Mouse (Mus musculus): Measurements from ENCODE around the gene Praf2. TPM values are rescaled to one million over a fixed set of nuclear protein-coding genes. Genes with fewer than 3 reads are reported as not detected.
A peak's percentile ranks its signal among the peaks of the same experiment; 100 is the strongest.

Gene Praf2
- polyA plus RNA-seq, 1 experiment from 2014 or later: 85.5 TPM

DNA sequence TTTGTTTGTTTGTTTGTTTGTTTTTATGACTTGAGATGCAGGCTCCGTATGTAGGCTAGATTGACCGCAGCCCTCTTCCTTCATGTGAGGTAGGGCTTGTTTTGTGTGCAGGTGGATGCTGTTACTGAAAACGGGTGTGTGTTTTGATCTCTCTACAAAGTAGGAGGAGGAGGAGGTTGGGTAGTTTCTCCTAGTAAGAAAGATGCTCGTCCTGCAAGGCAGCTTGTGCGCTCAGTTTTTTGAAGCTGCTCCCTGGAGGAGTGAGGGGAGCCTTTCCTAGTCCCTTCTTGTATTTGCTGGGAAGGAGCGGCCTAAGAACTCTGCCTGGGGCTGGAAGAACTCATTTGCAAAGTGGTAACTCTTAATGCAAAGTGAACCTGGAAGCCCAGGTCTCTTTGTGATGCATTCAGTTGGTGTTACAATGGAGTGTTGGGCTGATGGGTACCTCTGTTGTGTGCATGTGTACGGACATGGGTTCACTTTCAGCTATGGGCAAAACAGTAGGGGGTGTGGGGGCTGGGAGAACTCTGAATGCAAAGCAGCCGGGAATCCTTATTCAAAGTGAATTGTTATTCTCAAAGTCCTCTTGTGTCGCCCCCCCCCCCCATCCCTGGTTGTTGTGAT lies 36.5 kb downstream of the Praf2 start:
- WGBS: 14% methylated on average over 7 of the region's 9 CpGs
- no peaks in the 10 kb centered on the region for H3K27me3 ChIP-seq (replicated peaks; ENCODE audit: control insufficient read depth, insufficient read depth, low read length)
- no peaks in the 10 kb centered on the region for H3K9me3 ChIP-seq (ENCODE audit: control insufficient read depth, low read length)
- no peak for DNase-seq (ENCODE audit: low spot score)
- ATAC-seq (ENCODE audit: low read depth): no peak
- peaks cover 20% of the 10 kb centered on the region for H3K36me3 ChIP-seq (ENCODE audit: control insufficient read depth, insufficient read depth, low read length)
- H3K4me3 ChIP-seq (ENCODE audit: low read depth, low read length): peak overlapping the region; percentile 66
- H3K9ac ChIP-seq (ENCODE audit: low read depth, low read length): no peak overlapping the region
- H3K27ac ChIP-seq (replicated peaks; ENCODE audit: low read depth, low read length): no peak overlapping the region
- peak overlapping the region; percentile 67 for H3K4me2 ChIP-seq (ENCODE audit: low read depth, low read length)
- H3K4me1 ChIP-seq (ENCODE audit: control insufficient read depth, insufficient read depth, low read length): peaks cover 8% of the 10 kb centered on the region; the same call in 1 of the 2 replicates

DNA sequence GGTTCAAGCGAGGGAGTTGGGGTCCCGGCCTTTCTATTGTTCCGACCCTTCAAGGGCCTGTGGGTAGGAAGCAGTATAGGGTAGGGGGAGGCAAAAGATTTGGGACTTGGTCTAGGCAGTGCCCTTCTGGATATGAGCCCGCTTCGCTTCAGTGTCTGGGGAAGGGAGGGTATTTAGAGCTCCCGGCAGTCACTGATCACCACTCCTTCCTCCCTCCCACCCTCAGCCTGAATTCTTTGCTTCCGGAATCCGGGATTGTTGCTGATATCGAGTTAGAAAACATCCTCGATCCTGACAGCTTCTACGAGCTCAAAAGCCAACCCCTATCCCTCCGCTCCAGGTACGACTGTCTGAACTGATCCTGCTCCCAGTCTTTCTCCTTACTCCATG lies 37.0 kb downstream of the Praf2 start:
- H3K4me3 ChIP-seq (ENCODE audit: low read depth, low read length): peak overlapping the region; percentile 15
- H3K36me3 ChIP-seq (ENCODE audit: control insufficient read depth, insufficient read depth, low read length): peaks cover 20% of the 10 kb centered on the region
- no peak for DNase-seq (ENCODE audit: low spot score)
- 28% methylated on average over 13 of the region's 13 CpGs for WGBS
- peaks cover 8% of the 10 kb centered on the region; the same call in 1 of the 2 replicates for H3K4me1 ChIP-seq (ENCODE audit: control insufficient read depth, insufficient read depth, low read length)
- H3K4me2 ChIP-seq (ENCODE audit: low read depth, low read length): peak overlapping the region; percentile 67
- 0 out of 2 replicates have a peak overlapping the region, but pooled peaks have one; percentile 27 for H3K9ac ChIP-seq (ENCODE audit: low read depth, low read length)
- no peaks in the 10 kb centered on the region for H3K27me3 ChIP-seq (replicated peaks; ENCODE audit: control insufficient read depth, insufficient read depth, low read length)
- H3K9me3 ChIP-seq (ENCODE audit: control insufficient read depth, low read length): no peaks in the 10 kb centered on the region
- H3K27ac ChIP-seq (replicated peaks; ENCODE audit: low read depth, low read length): no peak overlapping the region
- ATAC-seq (ENCODE audit: low read depth): no peak

DNA sequence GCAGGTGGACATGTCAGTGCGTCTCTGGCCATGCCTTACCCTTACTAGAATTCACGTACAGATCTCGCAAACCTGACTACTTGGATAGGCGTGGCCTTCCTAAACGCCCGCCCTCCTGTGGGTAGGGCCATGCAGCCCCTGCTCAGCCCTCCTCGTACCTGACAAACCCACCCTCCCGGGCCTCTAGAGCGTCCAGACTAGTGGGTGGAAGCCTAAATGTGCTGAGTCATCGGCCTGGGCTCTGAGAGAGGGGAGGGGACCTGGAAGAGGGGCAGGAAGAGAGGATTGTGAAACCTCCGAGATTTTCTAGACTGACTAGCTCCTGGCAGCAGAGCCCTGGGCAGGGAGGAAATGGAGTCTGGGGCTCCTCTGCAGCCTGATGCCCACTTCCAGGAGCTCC lies 37.5 kb downstream of the Praf2 start:
- Histone ChIP-seq H3K4me2 (ENCODE audit: low read depth, low read length) (peak overlapping the region; percentile 67), H3K27ac (replicated peaks; ENCODE audit: low read depth, low read length) (no peak overlapping the region), H3K9me3 (ENCODE audit: control insufficient read depth, low read length) (no peaks in the 10 kb centered on the region), H3K4me1 (ENCODE audit: control insufficient read depth, insufficient read depth, low read length) (peaks cover 8% of the 10 kb centered on the region; the same call in 1 of the 2 replicates), H3K27me3 (replicated peaks; ENCODE audit: control insufficient read depth, insufficient read depth, low read length) (no peaks in the 10 kb centered on the region), H3K4me3 (ENCODE audit: low read depth, low read length) (peak overlapping the region; percentile 15), H3K36me3 (ENCODE audit: control insufficient read depth, insufficient read depth, low read length) (peaks cover 24% of the 10 kb centered on the region), H3K9ac (ENCODE audit: low read depth, low read length) (peak overlapping the region; percentile 27; the same call in 1 of the 2 replicates)
- ATAC-seq (ENCODE audit: low read depth) (peak; percentile 43), DNase-seq (ENCODE audit: low spot score) (peak; percentile 81)
- 31% methylated on average over 11 of the region's 11 CpGs for WGBS

DNA sequence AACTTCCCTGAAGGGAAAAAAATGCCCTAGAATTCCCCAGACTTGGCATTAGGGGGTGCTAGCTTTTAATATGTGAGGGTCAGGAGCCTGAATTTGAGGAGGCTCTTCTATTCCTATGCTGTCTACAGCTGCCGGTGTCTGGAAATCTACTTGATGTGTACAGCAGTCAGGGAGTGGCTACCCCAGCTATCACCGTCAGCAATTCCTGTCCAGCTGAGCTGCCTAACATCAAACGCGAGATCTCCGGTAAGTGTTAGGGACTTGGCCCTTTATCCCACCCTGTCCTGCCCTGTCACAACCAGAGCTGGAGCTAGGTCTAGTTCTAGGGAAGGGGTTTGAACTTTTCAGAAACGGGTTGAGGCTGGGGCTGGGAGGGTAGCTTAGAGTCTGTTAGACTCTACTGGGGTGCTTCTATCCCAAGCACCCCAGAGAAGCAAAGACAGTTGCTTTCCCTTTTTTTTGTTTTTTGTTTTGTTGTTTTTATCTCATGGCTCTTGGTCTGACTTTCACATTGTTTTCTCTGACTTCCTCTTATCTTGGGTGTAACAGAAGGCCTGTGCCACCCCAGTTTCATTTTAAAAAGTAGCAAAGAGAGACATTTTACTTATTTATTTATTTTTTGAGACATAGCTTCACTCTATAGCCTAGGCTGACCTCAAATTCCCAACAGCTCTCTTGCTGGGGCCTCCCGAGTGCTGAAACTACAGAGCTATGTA lies 41.2 kb downstream of the Praf2 start:
- no peak overlapping the region for H3K4me3 ChIP-seq (ENCODE audit: low read depth, low read length)
- no peak for DNase-seq (ENCODE audit: low spot score)
- 92% methylated on average over 7 of the region's 7 CpGs for WGBS
- H3K27ac ChIP-seq (replicated peaks; ENCODE audit: low read depth, low read length): no peak overlapping the region
- no peaks in the 10 kb centered on the region for H3K9me3 ChIP-seq (ENCODE audit: control insufficient read depth, low read length)
- H3K4me1 ChIP-seq (ENCODE audit: control insufficient read depth, insufficient read depth, low read length): peaks cover 3% of the 10 kb centered on the region; the same call in 1 of the 2 replicates
- H3K36me3 ChIP-seq (ENCODE audit: control insufficient read depth, insufficient read depth, low read length): peaks cover 39% of the 10 kb centered on the region
- no peaks in the 10 kb centered on the region for H3K27me3 ChIP-seq (replicated peaks; ENCODE audit: control insufficient read depth, insufficient read depth, low read length)
- no peak overlapping the region for H3K4me2 ChIP-seq (ENCODE audit: low read depth, low read length)
- H3K9ac ChIP-seq (ENCODE audit: low read depth, low read length): no peak overlapping the region
- no peak for ATAC-seq (ENCODE audit: low read depth)

DNA sequence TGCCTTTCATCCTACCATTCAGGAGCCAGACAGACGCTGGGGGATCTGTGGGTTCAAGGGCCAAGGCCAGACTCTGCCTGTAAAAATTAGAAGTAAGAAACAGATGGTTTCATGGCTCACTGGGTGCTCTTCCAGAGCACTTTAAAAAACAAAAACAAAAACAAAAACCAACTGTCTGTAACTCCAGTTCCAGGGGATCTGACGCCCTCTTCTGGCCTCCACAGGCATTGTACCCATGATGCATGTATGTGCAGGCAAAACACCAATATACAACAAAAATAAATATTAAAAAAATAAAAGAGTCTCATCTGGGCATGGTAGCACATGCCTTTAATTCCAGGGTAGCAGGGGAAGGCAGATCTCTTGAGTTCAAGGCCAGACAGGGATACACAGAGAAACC lies 44.5 kb downstream of the Praf2 start:
- peaks cover 25% of the 10 kb centered on the region for H3K36me3 ChIP-seq (ENCODE audit: control insufficient read depth, insufficient read depth, low read length)
- H3K27ac ChIP-seq (replicated peaks; ENCODE audit: low read depth, low read length): no peak overlapping the region
- H3K27me3 ChIP-seq (replicated peaks; ENCODE audit: control insufficient read depth, insufficient read depth, low read length): no peaks in the 10 kb centered on the region
- DNase-seq (ENCODE audit: low spot score): no peak
- no peak overlapping the region for H3K4me2 ChIP-seq (ENCODE audit: low read depth, low read length)
- H3K4me1 ChIP-seq (ENCODE audit: control insufficient read depth, insufficient read depth, low read length): no peaks in the 10 kb centered on the region
- no peak for ATAC-seq (ENCODE audit: low read depth)
- WGBS: 55% methylated on average over 2 of the region's 2 CpGs
- H3K9ac ChIP-seq (ENCODE audit: low read depth, low read length): no peak overlapping the region
- H3K4me3 ChIP-seq (ENCODE audit: low read depth, low read length): no peak overlapping the region
- no peaks in the 10 kb centered on the region for H3K9me3 ChIP-seq (ENCODE audit: control insufficient read depth, low read length)

DNA sequence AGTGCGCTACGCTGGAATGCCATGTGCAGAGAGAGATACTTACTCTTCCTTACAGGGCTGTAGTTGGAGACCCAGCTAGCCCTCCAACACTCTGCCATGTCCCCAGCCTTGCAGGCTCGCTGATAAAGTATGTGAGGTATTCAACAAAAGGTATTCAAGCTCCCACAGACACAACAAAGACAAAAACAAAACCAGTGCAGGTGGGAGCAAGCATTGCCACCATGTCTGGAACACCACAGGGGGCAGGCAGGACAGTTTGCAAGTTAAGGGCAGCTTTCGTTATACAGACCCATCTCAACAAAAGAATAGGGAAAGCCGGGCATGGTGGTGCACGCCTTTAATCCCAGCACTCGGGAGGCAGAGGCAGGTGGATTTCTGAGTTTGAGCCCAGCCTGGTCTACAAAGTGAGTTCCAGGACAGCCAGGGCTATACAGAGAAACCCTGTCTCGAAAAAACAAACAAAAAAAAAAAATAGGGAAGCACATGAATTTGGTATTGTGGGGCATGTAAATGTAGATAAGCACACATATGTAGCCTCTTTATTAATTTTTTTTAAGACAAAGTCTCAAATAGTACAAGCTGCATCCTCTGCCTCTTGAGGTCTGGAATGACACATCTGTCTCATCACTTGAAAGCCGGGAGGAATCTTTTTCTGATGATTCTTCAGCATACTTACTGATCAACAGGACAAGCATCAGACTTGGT lies 47.4 kb downstream of the Praf2 start:
- DNase-seq (ENCODE audit: low spot score): no peak

DNA sequence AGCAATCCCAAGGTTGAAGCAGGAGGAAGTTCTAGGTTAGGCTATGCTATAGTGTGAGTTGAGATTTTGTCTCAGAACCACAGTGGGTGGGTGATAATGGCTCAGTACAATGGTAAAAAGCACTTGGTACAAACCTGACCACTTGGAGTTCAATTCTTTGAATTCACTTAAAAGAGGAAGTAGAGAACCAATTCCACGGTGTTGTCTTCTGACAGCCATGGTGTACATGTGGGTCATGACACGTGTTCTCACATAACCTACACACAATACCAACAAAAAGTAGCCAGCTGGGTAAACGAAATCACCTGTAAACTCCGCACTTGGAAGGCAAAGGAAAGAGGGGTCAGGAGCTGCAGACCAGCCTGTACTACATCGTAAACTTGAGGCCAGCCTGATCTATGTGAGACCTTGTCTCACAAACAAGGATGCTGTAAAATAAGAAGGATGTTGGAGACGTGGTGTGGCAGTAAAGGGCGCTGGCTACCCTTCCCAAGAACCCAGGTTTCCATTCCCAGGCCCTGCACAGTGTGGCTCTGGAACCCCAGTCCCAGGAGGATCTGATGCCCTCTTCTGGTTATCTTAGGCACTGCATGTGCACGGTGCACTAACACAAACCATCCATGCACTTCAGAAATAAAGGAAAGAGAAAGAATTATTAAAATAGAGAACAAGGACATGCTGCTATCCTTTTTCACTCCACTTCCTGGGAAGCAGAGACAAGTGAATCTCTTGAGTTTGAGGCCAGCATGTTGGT lies 48.3 kb downstream of the Praf2 start:
- H3K27ac ChIP-seq (replicated peaks; ENCODE audit: low read depth, low read length): no peak overlapping the region
- DNase-seq (ENCODE audit: low spot score): no peak
- H3K9me3 ChIP-seq (ENCODE audit: control insufficient read depth, low read length): no peaks in the 10 kb centered on the region
- WGBS: 54% methylated on average over 8 of the region's 8 CpGs
- H3K36me3 ChIP-seq (ENCODE audit: control insufficient read depth, insufficient read depth, low read length): peaks cover 11% of the 10 kb centered on the region; the same call in 1 of the 2 replicates
- H3K4me3 ChIP-seq (ENCODE audit: low read depth, low read length): no peak overlapping the region
- H3K4me1 ChIP-seq (ENCODE audit: control insufficient read depth, insufficient read depth, low read length): no peaks in the 10 kb centered on the region
- ATAC-seq (ENCODE audit: low read depth): 0 out of 2 replicates have a peak, but pooled peaks have one; percentile 68
- no peak overlapping the region for H3K4me2 ChIP-seq (ENCODE audit: low read depth, low read length)
- no peak overlapping the region for H3K9ac ChIP-seq (ENCODE audit: low read depth, low read length)
- H3K27me3 ChIP-seq (replicated peaks; ENCODE audit: control insufficient read depth, insufficient read depth, low read length): no peaks in the 10 kb centered on the region

More for the DNA sequence above, 47.4 kb downstream of the Praf2 start:
- Histone ChIP-seq H3K36me3 (ENCODE audit: control insufficient read depth, insufficient read depth, low read length) (peaks cover 16% of the 10 kb centered on the region), H3K4me2 (ENCODE audit: low read depth, low read length) (no peak overlapping the region), H3K9ac (ENCODE audit: low read depth, low read length) (no peak overlapping the region), H3K9me3 (ENCODE audit: control insufficient read depth, low read length) (no peaks in the 10 kb centered on the region), H3K27ac (replicated peaks; ENCODE audit: low read depth, low read length) (no peak overlapping the region), H3K4me3 (ENCODE audit: low read depth, low read length) (no peak overlapping the region), H3K27me3 (replicated peaks; ENCODE audit: control insufficient read depth, insufficient read depth, low read length) (no peaks in the 10 kb centered on the region), H3K4me1 (ENCODE audit: control insufficient read depth, insufficient read depth, low read length) (no peaks in the 10 kb centered on the region)
- 75% methylated on average over 9 of the region's 9 CpGs for WGBS
- ATAC-seq (ENCODE audit: low read depth): no peak

All from embryonic facial prominence, embryonic 14.5 days (tissue).